Mouse (Mus musculus) granulocyte monocyte progenitor cell, adult 5-6 weeks (primary cell): ENCODE measurements at regions not wholly inside any gene's neighbourhood (a gene's known extent, or its start where the extent isn't known, plus 50 kb on each side); places are given as distances from the start of the nearest gene placed in this dataset.

ENCODE experiments used
- ATAC-seq: replicated peaks from 2 replicates; pipeline ENCODE4 v1.8.0; 2016; ENCODE audit warnings: mild to moderate bottlenecking, moderate TSS enrichment, inconsistent platforms; ENCODE audit not compliant: poor library complexity, severe bottlenecking

- no peak for ATAC-seq
Observed at GRCm38 (mm10) chr15:7572221-7572620, 174.0 kb upstream of the Egflam start.

GRCm38 (mm10) chr15:7574264-7574663, 176.1 kb upstream of the Egflam start:
- no peak for ATAC-seq

- no peak for ATAC-seq
Observed at GRCm38 (mm10) chr15:7574811-7575210, 176.6 kb upstream of the Egflam start.

- no peak for ATAC-seq
Observed at GRCm38 (mm10) chr15:7578439-7578838, 180.2 kb upstream of the Egflam start.

- no peak for ATAC-seq
Observed at GRCm38 (mm10) chr15:7587210-7587609, 189.0 kb upstream of the Egflam start.

GRCm38 (mm10) chr15:7591486-7591885, 193.3 kb upstream of the Egflam start:
- no peak for ATAC-seq

DNA sequence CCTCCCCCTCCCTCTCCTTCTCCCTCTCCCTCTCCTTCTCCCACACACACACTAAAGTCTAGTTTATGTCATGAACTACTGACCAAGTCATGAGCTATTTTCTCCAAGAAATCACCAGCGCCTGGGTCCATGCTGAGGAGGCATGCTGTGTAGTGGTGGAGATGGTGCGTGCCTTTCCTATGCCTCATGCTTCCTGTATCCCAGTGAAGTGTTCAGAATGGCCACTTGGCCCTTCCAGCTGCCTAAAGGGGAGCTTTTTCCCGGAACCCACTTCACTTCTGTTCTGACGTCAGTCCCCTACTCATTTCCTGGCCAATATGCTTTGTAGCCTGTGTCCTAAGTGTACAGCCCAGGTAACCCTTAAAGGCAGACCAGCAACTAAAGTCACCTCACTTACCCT, 199.1 kb upstream of the Egflam start:
- ATAC-seq: no peak

- no peak for ATAC-seq
Observed at GRCm38 (mm10) chr15:7597805-7598204, 199.6 kb upstream of the Egflam start.

DNA sequence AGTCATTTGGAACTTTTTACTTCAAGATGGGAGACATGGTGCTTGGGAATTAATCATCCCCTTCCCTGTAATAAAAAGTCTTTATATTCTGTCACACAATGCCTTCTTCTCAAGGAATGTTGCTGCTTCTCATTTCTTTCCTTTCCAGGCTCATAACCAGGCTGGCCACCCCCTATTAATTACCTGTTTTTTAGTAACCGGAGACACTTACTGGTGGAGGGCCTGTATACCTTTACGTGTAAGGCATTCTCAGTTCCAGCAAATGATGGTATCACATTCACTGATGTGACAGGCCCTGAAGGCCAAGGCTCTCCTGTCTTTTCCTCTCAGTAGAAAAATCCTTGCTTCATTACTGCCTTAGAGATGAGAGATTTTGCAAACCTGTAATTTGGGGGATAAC, 203.3 kb upstream of the Egflam start:
- ATAC-seq: no peak

DNA sequence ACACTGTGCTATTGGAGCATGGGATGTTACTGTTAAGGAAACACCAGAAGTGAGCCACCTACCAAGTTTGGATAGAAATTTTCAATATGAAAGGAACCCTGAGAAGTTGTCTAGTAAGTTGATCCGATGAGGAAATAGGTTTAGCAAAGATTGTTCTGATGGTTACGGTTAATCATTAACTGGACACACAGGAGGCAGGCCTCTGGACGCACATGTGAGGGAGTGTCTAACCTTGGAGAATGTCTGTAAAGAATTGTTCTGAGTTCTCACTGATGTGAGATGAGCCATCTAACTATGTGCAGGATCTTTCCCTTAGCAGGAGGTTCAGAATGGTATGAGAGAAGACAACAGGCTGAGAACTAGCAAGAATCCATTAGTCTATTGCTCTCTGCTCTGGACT, 205.8 kb upstream of the Gdnf start:
- ATAC-seq: no peak

GRCm38 (mm10) chr15:7617954-7618353, 192.7 kb upstream of the Gdnf start:
- ATAC-seq: no peak

GRCm38 (mm10) chr15:7623026-7623425, 187.6 kb upstream of the Gdnf start:
- ATAC-seq: no peak

- ATAC-seq: no peak
Observed at GRCm38 (mm10) chr15:7624689-7625472, 185.8 kb upstream of the Gdnf start.

- no peak for ATAC-seq
Observed at GRCm38 (mm10) chr15:7629826-7630225, 180.8 kb upstream of the Gdnf start.

DNA sequence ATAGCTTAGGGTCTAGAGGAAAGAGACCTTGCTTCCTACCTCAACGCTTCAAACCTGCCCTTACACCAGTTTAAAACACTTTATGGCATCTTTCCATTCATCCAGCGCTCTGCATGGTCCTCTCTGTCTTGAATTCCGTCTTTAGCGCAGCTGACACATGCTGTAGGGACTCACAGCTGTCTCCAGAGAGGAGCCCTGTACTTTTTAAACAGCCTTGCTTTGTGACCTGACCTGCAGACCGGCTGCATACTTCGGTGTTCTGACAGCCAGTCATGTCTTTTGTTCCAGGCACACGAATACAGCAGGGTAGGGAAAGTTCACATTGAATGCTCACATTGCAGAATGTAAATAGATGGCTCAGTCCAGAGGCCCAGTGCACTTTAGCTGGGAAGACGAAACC, 175.4 kb upstream of the Gdnf start:
- ATAC-seq: no peak

DNA sequence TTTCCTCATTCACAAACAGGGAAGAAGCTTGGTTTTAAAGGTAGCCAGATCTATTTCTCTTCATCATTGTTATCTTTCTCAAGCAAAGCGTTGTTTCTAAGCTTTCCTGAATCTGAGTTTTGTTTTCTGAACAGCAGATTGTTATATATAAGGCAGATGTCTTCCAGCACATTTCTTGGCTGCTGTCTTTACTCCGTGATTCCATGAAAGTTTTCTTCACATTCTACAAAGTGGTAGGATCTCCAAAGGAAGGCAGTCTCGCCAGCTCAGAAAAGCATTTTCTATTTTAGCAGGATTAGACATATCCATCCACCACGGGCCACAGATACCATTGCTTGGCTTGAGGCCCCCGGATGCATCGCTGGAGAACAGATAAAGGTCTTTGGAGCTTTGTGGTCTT, 171.2 kb upstream of the Gdnf start:
- no peak for ATAC-seq

- ATAC-seq: no peak
Observed at GRCm38 (mm10) chr15:7642075-7642474, 168.6 kb upstream of the Gdnf start.

GRCm38 (mm10) chr15:7650705-7651104, 159.9 kb upstream of the Gdnf start:
- ATAC-seq: no peak

GRCm38 (mm10) chr15:7663888-7664287, 146.8 kb upstream of the Gdnf start:
- no peak for ATAC-seq

GRCm38 (mm10) chr15:7669631-7670030, 141.0 kb upstream of the Gdnf start:
- ATAC-seq: no peak

- ATAC-seq: no peak
Observed at GRCm38 (mm10) chr15:7676970-7677369, 133.7 kb upstream of the Gdnf start.

- no peak for ATAC-seq
Observed at GRCm38 (mm10) chr15:7678711-7679110, 131.9 kb upstream of the Gdnf start.

DNA sequence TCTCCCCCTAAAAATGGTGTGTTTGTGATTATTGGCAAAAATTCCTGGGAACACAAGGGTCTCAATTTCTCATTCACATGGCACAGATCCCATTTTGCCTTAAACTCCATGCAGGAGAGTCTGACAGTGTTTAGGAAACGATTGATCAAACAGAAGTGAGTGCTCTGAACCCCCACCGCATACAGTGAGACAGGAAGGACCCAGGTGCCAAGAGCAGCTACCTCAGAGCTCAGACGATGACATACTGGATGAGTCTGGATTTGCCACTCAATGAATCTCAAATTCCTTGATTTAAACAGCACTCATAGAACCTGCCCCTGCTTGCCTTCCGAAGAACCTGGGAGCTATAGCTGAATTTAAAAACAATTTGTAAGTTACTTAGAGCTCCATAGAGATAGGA, 129.6 kb upstream of the Gdnf start:
- no peak for ATAC-seq
